Mouse (Mus musculus) spleen, adult 2 months (tissue): ENCODE data around the gene Wbp2nl.

Source experiments
- CTCF ChIP-seq: fragments of 200-500 bp; IDR thresholded peaks from 2 replicates; pipeline ENCODE4 v1.5.1; 2011; ENCODE audit warnings: mild to moderate bottlenecking, inconsistent platforms; ENCODE audit not compliant: insufficient read depth, insufficient read length, insufficient replicate concordance; ENCODE audit errors: extremely low read depth
- POLR2A ChIP-seq: fragments of 200-500 bp; IDR thresholded peaks from 2 replicates; pipeline ENCODE4 v1.6.1; 2011; ENCODE audit warnings: low read depth, low read length, inconsistent platforms

DNA sequence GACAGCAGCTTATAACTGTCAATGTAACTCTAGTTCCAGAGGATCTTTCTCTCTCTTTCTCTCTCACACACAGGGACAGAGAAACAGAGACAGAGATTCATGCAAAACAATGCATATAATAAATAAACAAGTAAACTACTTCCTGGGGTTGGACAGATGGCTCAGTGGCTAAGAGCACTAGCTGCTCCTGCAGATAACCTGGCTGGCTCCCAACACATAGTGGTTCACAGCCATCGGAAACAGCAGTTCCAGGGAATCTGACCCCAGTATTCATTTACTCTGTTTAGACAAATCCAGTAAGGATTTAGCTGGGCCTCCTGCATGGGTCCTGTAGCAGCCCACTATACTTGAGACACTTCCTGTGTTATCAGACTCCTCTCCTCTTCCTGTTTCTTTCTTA is 20.9 kb downstream of the Wbp2nl start:
- TF ChIP-seq CTCF = no peak
- no peak for TF ChIP-seq POLR2A
